Mouse (Mus musculus): Measurements from ENCODE around the gene Ovol1.

Gene Ovol1

GRCm38 (mm10) chr19:5568470-5569140 is 8.2 kb upstream of the Ovol1 start:
- DNase-seq (ENCODE audit: low read depth) = peak; percentile 94

- peak; percentile 93 for DNase-seq (ENCODE audit: low read depth)
Observed at GRCm38 (mm10) chr19:5567534-5568469, 7.4 kb upstream of the Ovol1 start, which contains the start of gene Ap5b1. TSS of gene Ap5b1 (plus strand) at chr19:5568025.

GRCm38 (mm10) chr19:5567180-5567533 is 6.7 kb upstream of the Ovol1 start:
- no peak for DNase-seq (ENCODE audit: low read depth)

- no peak for DNase-seq (ENCODE audit: low read depth)
Observed at GRCm38 (mm10) chr19:5566316-5566715, 5.9 kb upstream of the Ovol1 start.

- DNase-seq (ENCODE audit: low read depth) = no peak
Observed at GRCm38 (mm10) chr19:5562776-5563175, 2.3 kb upstream of the Ovol1 start.

GRCm38 (mm10) chr19:5561886-5562285 is 1.4 kb upstream of the Ovol1 start:
- no peak for DNase-seq (ENCODE audit: low read depth)

GRCm38 (mm10) chr19:5561252-5561790 is 875 bp upstream of the Ovol1 start:
- no peak for DNase-seq (ENCODE audit: low read depth)

- DNase-seq (ENCODE audit: low read depth) = peak; percentile 49
Observed at GRCm38 (mm10) chr19:5559631-5560456, 602 bp downstream of the Ovol1 start.

GRCm38 (mm10) chr19:5559229-5559628 is 1.2 kb downstream of the Ovol1 start:
- DNase-seq (ENCODE audit: low read depth) = no peak

- no peak for DNase-seq (ENCODE audit: low read depth)
Observed at GRCm38 (mm10) chr19:5558770-5559169, 1.7 kb downstream of the Ovol1 start.

GRCm38 (mm10) chr19:5558169-5558568 is 2.3 kb downstream of the Ovol1 start:
- DNase-seq (ENCODE audit: low read depth) = no peak

GRCm38 (mm10) chr19:5554212-5554611 is 6.2 kb downstream of the Ovol1 start:
- DNase-seq (ENCODE audit: low read depth) = no peak

- DNase-seq (ENCODE audit: low read depth) = no peak
Observed at GRCm38 (mm10) chr19:5553802-5554201, 6.6 kb downstream of the Ovol1 start.

GRCm38 (mm10) chr19:5547471-5548056 is 12.9 kb downstream of the Ovol1 start:
- no peak for DNase-seq (ENCODE audit: low read depth)

- no peak for DNase-seq (ENCODE audit: low read depth)
Observed at GRCm38 (mm10) chr19:5544031-5544430, 16.4 kb downstream of the Ovol1 start.

GRCm38 (mm10) chr19:5543362-5543761 is 17.1 kb downstream of the Ovol1 start:
- DNase-seq (ENCODE audit: low read depth) = no peak

GRCm38 (mm10) chr19:5538786-5539185 is 21.7 kb downstream of the Ovol1 start:
- no peak for DNase-seq (ENCODE audit: low read depth)

GRCm38 (mm10) chr19:5532520-5532919 is 27.9 kb downstream of the Ovol1 start:
- DNase-seq (ENCODE audit: low read depth) = peak; percentile 82

GRCm38 (mm10) chr19:5530138-5530524 is 30.3 kb downstream of the Ovol1 start:
- DNase-seq (ENCODE audit: low read depth) = no peak

- DNase-seq (ENCODE audit: low read depth) = peak; percentile 96
Observed at GRCm38 (mm10) chr19:5529325-5530137, 30.9 kb downstream of the Ovol1 start.

GRCm38 (mm10) chr19:5525204-5525603 is 35.2 kb downstream of the Ovol1 start:
- no peak for DNase-seq (ENCODE audit: low read depth)

Data from induced T-regulatory cell, adult 2 months (primary cell).